Mouse (Mus musculus): ENCODE results near the gene Mms19. TPM values are rescaled to one million over a fixed set of nuclear protein-coding genes. Genes with fewer than 3 reads are reported as not detected.

Mms19 gene
- 10 to 100 TPM; 56.1 to 70.5 TPM for total RNA-seq (2023)

GRCm38 (mm10) chr19:41980819-41981594 lies at the start of gene Mms19:
Gene Mms19, minus strand, starts transcription at chr19:41981157.

GRCm38 (mm10) chr19:41981595-41981927 lies 604 bp upstream of the Mms19 start, which contains the start of gene Ubtd1:
Gene Ubtd1, plus strand, starts transcription at chr19:41981763.

GRCm38 (mm10) chr19:41933179-41934086 lies 47.5 kb downstream of the Mms19 start, which contains the start of the genes Exosc1 and Zdhhc16:
Gene Exosc1, minus strand, starts transcription at chr19:41933423.
Gene Zdhhc16, plus strand, starts transcription at chr19:41933480.

GRCm38 (mm10) chr19:41911178-41912073 lies 69.5 kb downstream of the Mms19 start, which contains the start of gene Pgam1:
Gene Pgam1, plus strand, starts transcription at chr19:41911923.

GRCm38 (mm10) chr19:41895460-41896318 lies 85.3 kb downstream of the Mms19 start, which contains the start of gene Rrp12:
Gene Rrp12, minus strand, starts transcription at chr19:41896173.

Other genes with a start within 250 kb of the Mms19 start
- gene Slit1, start 237.5 kb downstream of the Mms19 start, total RNA-seq (2023) = 1 to 10 TPM in 1 of 2 experiments, under 1 TPM in 1; 0.76 to 1.0 TPM
- gene Arhgap19, start 179.1 kb downstream of the Mms19 start, total RNA-seq (2023) = 10 to 100 TPM; 10.9 to 12.3 TPM
- 10 to 100 TPM; 30.9 to 31.2 TPM for gene Frat1, start 151.2 kb downstream of the Mms19 start, total RNA-seq (2023)
- gene Frat2, start 133.0 kb downstream of the Mms19 start, total RNA-seq (2023) = 10 to 100 TPM; 41.7 to 46.7 TPM
- gene Rrp12, start 85.0 kb downstream of the Mms19 start, total RNA-seq (2023) = 10 to 100 TPM; 13.8 to 16.4 TPM
- gene Pgam1, start 69.2 kb downstream of the Mms19 start, total RNA-seq (2023) = 100 to 1,000 TPM; 107 to 128 TPM
- gene Exosc1, start 47.7 kb downstream of the Mms19 start, total RNA-seq (2023) = 10 to 100 TPM; 20.4 to 21.1 TPM
- gene Zdhhc16, start 47.7 kb downstream of the Mms19 start, total RNA-seq (2023) = 10 to 100 TPM; 27.0 to 29.7 TPM
- gene Ubtd1, start 606 bp upstream of the Mms19 start, total RNA-seq (2023) = 10 to 100 TPM; 43.3 to 44.9 TPM
- gene Ankrd2, start 54.8 kb upstream of the Mms19 start, total RNA-seq (2023) = not detected
- gene Hoga1, start 64.5 kb upstream of the Mms19 start, total RNA-seq (2023) = 1 to 10 TPM in 1 of 2 experiments, under 1 TPM in 1; 0.66 to 1.5 TPM
- gene 4933411K16Rik, start 71.1 kb upstream of the Mms19 start, total RNA-seq (2023) = not detected
- not detected for gene Morn4, start 105.2 kb upstream of the Mms19 start, total RNA-seq (2023)
- 10 to 100 TPM; 66.9 to 77.0 TPM for gene Pi4k2a, start 109.3 kb upstream of the Mms19 start, total RNA-seq (2023)
- 10 to 100 TPM; 13.1 to 25.3 TPM for gene Avpi1, start 147.9 kb upstream of the Mms19 start, total RNA-seq (2023)
- gene Marveld1, start 166.2 kb upstream of the Mms19 start, total RNA-seq (2023) = 10 to 100 TPM; 23.1 to 26.5 TPM
- gene Zfyve27, start 182.8 kb upstream of the Mms19 start, total RNA-seq (2023) = 10 to 100 TPM; 45.9 to 49.9 TPM
- not detected for gene Sfrp5, start 221.1 kb upstream of the Mms19 start, total RNA-seq (2023)